In genomic region chr10:107233221-107233620, GRCm38 (mm10) we compare ENCODE assay signal across 30 mouse cellular contexts. TPM values are rescaled to one million over a fixed set of nuclear protein-coding genes. Genes with fewer than 3 reads are reported as not detected.
"Had no signal": no experiment of that assay in that cellular context is flagged by ENCODE, and none has a peak within 500 bp of the region (broad histone marks: within the 10 kb centered on the region; RNA-seq: fewer than 3 reads in every experiment).

No protein-coding gene starts in this region.

- H3K27ac ChIP-seq: limb, embryonic 10.5 days; limb, embryonic 12.5 days; limb, embryonic 13.5 days; limb, embryonic 15.5 days; liver, embryonic 12.5 days; liver, embryonic 13.5 days; liver, embryonic 14.5 days; liver, embryonic 15.5 days; lung, embryonic 15.5 days; macrophage; midbrain, embryonic 12.5 days; midbrain, embryonic 13.5 days; midbrain, embryonic 15.5 days; neural tube, embryonic 12.5 days had no signal

- H3K9me3 ChIP-seq: limb, embryonic 10.5 days; limb, embryonic 12.5 days; limb, embryonic 13.5 days; limb, embryonic 15.5 days; liver, embryonic 12.5 days; liver, embryonic 13.5 days; liver, embryonic 15.5 days; lung, embryonic 15.5 days; midbrain, embryonic 12.5 days; midbrain, embryonic 13.5 days; midbrain, embryonic 15.5 days; neural tube, embryonic 12.5 days had no signal

- H3K4me2 ChIP-seq: limb, embryonic 12.5 days; limb, embryonic 13.5 days; limb, embryonic 15.5 days; liver, embryonic 11.5 days; liver, embryonic 12.5 days; liver, embryonic 13.5 days; liver, embryonic 15.5 days; lung, embryonic 14.5 days; lung, embryonic 15.5 days; midbrain, embryonic 11.5 days; midbrain, embryonic 12.5 days; midbrain, embryonic 13.5 days; midbrain, embryonic 15.5 days; neural tube, embryonic 12.5 days had no signal

- ATAC-seq: liver, embryonic 12.5 days; liver, postnatal 0 days; lung, postnatal 0 days; midbrain, embryonic 13.5 days; midbrain, embryonic 15.5 days; midbrain, embryonic 16.5 days had no signal

- H3K9ac ChIP-seq: limb, embryonic 12.5 days; limb, embryonic 13.5 days; limb, embryonic 15.5 days; liver, embryonic 12.5 days; liver, embryonic 13.5 days; liver, embryonic 14.5 days; liver, embryonic 15.5 days; liver, postnatal 0 days; lung, embryonic 14.5 days; lung, embryonic 15.5 days; midbrain, embryonic 12.5 days; midbrain, embryonic 13.5 days; midbrain, embryonic 15.5 days; neural tube, embryonic 12.5 days had no signal

- DNase-seq: left cerebral cortex, postnatal 4 days; liver; liver, embryonic 13.5 days; liver, postnatal 0 days; lung, adult 18-20 months; lung, adult 2 months; lung, embryonic 14.5 days; lung, postnatal 10 days; lung, postnatal 14 days; lung, postnatal 36 days; lung, postnatal 4 days had no signal

- H3K27me3 ChIP-seq: limb, embryonic 12.5 days; limb, embryonic 13.5 days; limb, embryonic 15.5 days; liver, embryonic 12.5 days; liver, embryonic 13.5 days; liver, embryonic 15.5 days; lung, embryonic 15.5 days; megakaryocyte, embryonic 14.5 days; midbrain, embryonic 12.5 days; midbrain, embryonic 13.5 days; midbrain, embryonic 15.5 days; neural tube, embryonic 12.5 days had no signal

- H3K4me3 ChIP-seq: limb, embryonic 10.5 days; limb, embryonic 12.5 days; limb, embryonic 13.5 days; limb, embryonic 15.5 days; liver, embryonic 12.5 days; liver, embryonic 13.5 days; liver, embryonic 15.5 days; lung, embryonic 15.5 days; megakaryocyte, embryonic 14.5 days; midbrain, embryonic 12.5 days; midbrain, embryonic 13.5 days; midbrain, embryonic 15.5 days; myocyte; neural tube, embryonic 12.5 days had no signal

- H3K36me3 ChIP-seq: limb, embryonic 10.5 days; limb, embryonic 12.5 days; limb, embryonic 13.5 days; limb, embryonic 15.5 days; liver, embryonic 12.5 days; liver, embryonic 13.5 days; liver, embryonic 15.5 days; lung, embryonic 15.5 days; midbrain, embryonic 12.5 days; midbrain, embryonic 13.5 days; midbrain, embryonic 15.5 days; neural tube, embryonic 12.5 days had no signal

- H3K4me1 ChIP-seq: limb, embryonic 10.5 days; limb, embryonic 12.5 days; limb, embryonic 13.5 days; limb, embryonic 15.5 days; liver, embryonic 12.5 days; liver, embryonic 13.5 days; liver, embryonic 15.5 days; lung, embryonic 15.5 days; megakaryocyte, embryonic 14.5 days; midbrain, embryonic 12.5 days; midbrain, embryonic 13.5 days; midbrain, embryonic 15.5 days; neural tube, embryonic 12.5 days had no signal

RNA-seq across cellular contexts. Expression of gene Lin7a, which starts 38.3 kb away (rescaled TPM):
- polyA plus RNA-seq: lung, adult 2 months; macrophage had no signal
